Mouse (Mus musculus): ENCODE data around the gene Cd2. TPM values are rescaled to one million over a fixed set of nuclear protein-coding genes. Genes with fewer than 3 reads are reported as not detected.
A peak's percentile ranks its signal among the peaks of the same experiment; 100 is the strongest.

The Cd2 gene
- total RNA-seq, 2 experiments from 2014 or later, result 3.2 to 6.6 TPM

- no peak for ATAC-seq (ENCODE audit: poor library complexity, severe bottlenecking)
These were observed 11.0 kb downstream of the Cd2 start for GRCm38 (mm10) chr3:101276501-101277320.

GRCm38 (mm10) chr3:101275636-101276300, 12.0 kb downstream of the Cd2 start:
- no peak for ATAC-seq (ENCODE audit: poor library complexity, severe bottlenecking)

DNA sequence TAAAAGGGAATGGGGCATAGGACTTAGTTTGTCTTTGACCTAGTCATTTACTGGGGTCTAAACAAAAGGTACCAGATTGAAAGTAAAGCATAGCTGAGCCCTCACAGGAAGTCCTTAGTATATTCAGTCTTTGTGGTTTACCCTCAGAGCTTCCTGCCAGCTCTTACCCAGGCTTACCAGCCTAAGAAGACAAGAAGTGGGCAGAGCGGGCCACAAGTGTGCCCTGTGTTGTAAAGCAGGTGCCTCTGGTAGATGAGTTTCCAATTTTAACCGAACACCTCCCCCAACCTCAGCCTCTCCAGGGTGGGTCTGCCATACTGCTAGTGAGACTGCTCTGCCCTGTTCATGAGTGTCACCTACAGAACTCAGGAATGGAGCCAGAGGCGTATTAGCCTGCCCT, 12.9 kb downstream of the Cd2 start:
- ATAC-seq (ENCODE audit: poor library complexity, severe bottlenecking), result peak; percentile 51

- no peak for ATAC-seq (ENCODE audit: poor library complexity, severe bottlenecking)
These were observed 13.5 kb downstream of the Cd2 start for GRCm38 (mm10) chr3:101274041-101274770.

DNA sequence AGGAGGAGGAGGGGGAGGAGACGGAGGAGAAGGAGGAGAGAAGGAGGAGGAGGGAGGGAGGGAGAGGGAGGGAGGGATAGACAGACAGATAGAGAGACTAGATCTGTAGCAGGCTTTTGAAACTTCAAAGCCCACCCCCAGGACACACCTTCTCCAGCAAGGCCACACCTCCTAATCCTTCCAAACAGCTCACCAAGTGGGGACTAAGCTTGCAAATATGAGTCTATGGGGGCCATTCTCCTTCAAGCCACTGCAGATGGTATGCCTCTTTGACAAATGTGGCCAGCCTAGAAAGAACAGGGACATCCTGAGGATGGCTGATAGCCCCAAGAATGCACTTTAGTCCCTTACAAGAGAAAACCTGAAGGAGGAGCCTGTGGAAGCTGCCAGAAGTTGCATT, 15.6 kb downstream of the Cd2 start:
- ATAC-seq (ENCODE audit: poor library complexity, severe bottlenecking), result no peak

GRCm38 (mm10) chr3:101270833-101271232, 16.9 kb downstream of the Cd2 start:
- ATAC-seq (ENCODE audit: poor library complexity, severe bottlenecking), result peak; percentile 82

DNA sequence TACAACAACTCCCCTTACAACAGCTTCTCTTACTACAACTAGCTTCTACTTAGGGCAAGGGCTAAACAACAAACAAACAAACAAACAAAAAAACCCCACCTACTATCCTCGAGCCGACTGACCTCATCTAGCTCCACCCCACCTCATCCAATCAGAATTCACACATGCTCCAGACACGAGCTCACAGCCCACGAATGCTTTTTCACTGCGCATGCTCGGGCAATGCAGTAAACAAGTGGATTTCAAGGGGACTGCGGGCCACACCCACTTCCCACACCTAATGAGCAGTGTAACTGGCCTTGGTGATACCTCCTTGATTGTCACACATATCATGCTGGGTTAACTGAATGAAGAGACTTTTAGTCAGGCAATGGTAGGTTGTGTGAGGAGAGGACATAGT, 19.4 kb downstream of the Cd2 start:
- ATAC-seq (ENCODE audit: poor library complexity, severe bottlenecking), result no peak

DNA sequence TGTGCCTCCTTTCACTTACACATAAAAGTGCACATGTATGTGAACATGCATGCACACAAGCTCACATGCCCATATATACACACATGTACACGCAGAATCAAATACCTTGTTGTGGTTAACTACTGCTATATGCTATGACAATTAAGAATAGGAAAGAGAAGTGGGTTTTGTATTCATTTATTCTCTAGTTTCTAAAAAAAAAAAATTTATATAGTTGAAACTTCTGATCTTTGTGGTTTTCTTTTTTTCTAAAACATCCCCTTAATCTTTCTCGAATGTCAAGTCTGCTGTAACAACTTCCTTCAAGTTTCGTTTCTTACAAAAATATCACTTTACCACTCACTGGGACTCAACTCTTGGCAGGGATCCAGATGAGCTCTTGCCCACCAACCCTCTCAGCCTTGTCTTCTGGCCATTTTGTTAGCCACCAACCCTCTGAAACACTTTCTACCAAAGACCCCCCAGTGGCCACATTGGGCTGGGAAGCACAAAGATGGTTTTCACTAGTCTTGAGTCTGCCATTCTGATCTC, 22.1 kb downstream of the Cd2 start:
- 0 out of 2 replicates have a peak, but pooled peaks have one; percentile 10 for ATAC-seq (ENCODE audit: poor library complexity, severe bottlenecking)

DNA sequence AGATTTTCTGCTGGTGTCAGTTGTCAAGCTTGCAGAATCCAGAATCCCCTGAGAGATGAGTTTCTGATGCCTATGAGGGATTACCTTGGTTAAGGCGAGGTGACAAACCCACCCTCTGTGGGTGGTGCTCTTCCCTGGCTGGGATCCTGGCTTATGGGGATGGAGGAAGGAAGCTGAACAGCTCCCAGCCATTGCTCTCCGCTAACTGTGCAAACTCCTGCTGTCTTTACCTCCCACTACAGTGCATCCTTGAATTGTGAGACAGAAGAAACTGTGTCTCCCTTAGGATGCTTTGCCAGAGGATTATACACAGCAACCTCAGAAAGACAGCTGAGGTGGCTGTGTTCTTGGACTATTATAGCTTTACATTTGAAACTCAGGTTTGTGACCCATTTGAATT, 28.8 kb downstream of the Cd2 start:
- no peak for ATAC-seq (ENCODE audit: poor library complexity, severe bottlenecking)

- no peak for ATAC-seq (ENCODE audit: poor library complexity, severe bottlenecking)
These were observed 31.6 kb downstream of the Cd2 start for GRCm38 (mm10) chr3:101256090-101256489.

DNA sequence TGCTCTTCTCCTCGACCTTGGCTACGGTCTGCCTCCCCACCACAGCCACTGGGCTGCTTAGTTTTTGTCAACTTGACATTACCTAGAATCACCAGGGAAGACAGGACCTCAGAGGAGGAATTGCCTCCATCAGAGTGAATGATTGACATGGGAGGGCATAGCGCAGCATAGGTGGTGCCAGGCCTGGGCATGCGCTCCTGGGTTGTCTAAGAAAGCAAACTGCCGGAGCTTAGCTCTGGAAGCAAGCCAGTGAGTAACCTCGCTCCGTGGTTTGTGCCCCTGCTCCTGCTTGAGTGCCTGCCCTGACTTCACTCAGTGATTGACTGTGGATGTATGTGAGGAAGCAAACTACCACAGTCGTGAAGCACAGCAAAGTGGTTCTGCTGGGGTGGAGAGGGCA, 35.6 kb downstream of the Cd2 start:
- no peak for ATAC-seq (ENCODE audit: poor library complexity, severe bottlenecking)

GRCm38 (mm10) chr3:101249846-101250245, 37.9 kb downstream of the Cd2 start:
- no peak for ATAC-seq (ENCODE audit: poor library complexity, severe bottlenecking)

GRCm38 (mm10) chr3:101245212-101245611, 42.5 kb downstream of the Cd2 start:
- ATAC-seq (ENCODE audit: poor library complexity, severe bottlenecking), result no peak

DNA sequence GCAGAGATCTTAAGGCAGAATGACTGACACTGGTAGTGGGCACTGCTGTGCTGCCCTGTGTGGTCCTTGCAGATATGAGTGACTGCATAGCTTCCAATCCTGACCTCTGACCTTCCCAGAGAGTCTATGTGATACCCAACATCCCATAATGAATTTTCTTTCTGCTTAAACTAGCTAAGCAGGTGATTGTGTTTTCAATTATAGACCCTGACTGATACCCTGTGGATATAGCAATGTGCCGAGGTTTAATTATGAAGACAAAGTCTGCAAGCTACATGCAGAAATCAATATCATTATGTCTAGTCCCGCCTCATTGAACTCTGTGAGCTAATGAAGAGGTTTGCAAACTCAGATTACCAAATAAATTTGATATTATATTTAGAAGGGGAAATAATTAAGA, 44.7 kb downstream of the Cd2 start:
- no peak for ATAC-seq (ENCODE audit: poor library complexity, severe bottlenecking)

DNA sequence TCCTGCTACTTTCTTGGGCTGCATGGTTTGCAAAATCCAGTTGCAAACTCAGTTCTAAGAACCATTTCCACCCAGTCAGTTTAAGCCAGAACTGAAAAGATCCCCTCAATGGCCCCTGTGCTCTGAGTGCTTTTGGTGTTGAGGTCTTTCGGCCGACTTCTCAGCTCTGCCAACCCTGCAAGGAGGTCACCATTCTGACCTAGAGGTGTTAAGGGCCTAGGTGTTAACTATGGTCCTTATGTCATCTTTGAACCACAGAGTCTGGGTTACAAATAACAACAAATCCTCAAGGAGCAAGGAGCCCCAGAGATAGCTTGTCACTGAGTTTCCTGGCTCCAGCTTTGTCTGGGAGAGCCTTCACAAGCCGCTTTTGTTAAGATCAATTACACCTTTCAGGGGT, 45.9 kb downstream of the Cd2 start:
- no peak for ATAC-seq (ENCODE audit: poor library complexity, severe bottlenecking)

DNA sequence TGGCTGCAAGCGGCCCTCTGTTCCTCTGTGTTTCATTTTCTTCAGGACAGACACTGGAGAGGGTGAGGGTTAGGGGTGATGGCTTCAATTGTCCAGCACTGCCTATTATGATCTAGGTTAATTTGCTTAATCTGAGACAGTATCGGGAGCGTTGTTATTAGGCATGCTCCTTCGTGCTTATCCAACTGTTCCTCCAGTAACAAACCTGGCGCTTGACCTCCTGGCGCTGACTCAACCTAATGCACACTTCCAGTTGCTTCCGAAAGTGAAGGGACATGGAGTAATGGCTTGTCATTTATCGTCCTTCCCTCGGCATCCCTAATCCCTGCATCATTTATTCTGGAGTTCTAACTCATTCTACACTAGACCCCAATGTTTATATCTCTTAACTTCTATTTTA, 46.9 kb downstream of the Cd2 start:
- ATAC-seq (ENCODE audit: poor library complexity, severe bottlenecking), result no peak

- no peak for ATAC-seq (ENCODE audit: poor library complexity, severe bottlenecking)
These were observed 48.5 kb downstream of the Cd2 start for GRCm38 (mm10) chr3:101239236-101239635.

DNA sequence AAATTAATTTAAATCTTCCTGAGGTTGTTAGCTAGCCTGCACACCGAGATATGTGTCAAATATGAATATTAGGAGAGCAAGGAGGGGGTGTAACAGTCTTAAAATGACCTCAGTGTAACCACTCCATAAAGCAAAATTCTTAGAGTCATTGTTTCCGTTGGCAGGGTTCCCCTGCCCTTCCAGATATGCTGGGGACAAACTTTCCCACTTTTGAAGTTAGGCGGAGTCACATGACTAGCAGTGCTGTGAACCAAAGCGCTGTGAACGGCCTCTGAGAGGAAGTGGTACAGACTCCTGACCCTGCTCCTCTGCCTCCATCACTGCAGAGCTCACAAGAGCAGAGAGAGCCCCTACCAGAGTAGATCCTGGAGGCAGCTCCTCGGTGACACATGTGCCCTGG, 49.0 kb downstream of the Cd2 start:
- ATAC-seq (ENCODE audit: poor library complexity, severe bottlenecking), result no peak

- ATAC-seq (ENCODE audit: poor library complexity, severe bottlenecking), result no peak
These were observed 50.5 kb downstream of the Cd2 start for GRCm38 (mm10) chr3:101236995-101237808.

GRCm38 (mm10) chr3:101236261-101236660, 51.5 kb downstream of the Cd2 start:
- ATAC-seq (ENCODE audit: poor library complexity, severe bottlenecking), result no peak

GRCm38 (mm10) chr3:101235321-101235720, 52.4 kb downstream of the Cd2 start:
- ATAC-seq (ENCODE audit: poor library complexity, severe bottlenecking), result no peak
